Mouse (Mus musculus): ENCODE measurements around the gene Cadps2. TPM values are rescaled to one million over a fixed set of nuclear protein-coding genes. Genes with fewer than 3 reads are reported as not detected.

The Cadps2 gene
- polyA plus RNA-seq, 1 experiment from 2014 or later = 3.4 TPM

GRCm38 (mm10) chr6:23245545-23246011, 593.6 kb downstream of the Cadps2 start:
- Histone ChIP-seq H3K4me1 (ENCODE audit: control insufficient read depth, insufficient read depth, low read length) (peaks cover 6% of the 10 kb centered on the region; the same call in 1 of the 2 replicates), H3K36me3 (ENCODE audit: control insufficient read depth, insufficient read depth, low read length) (no peaks in the 10 kb centered on the region), H3K4me3 (replicated peaks; ENCODE audit: low read length) (no peak overlapping the region), H3K27ac (ENCODE audit: low read length) (no peak overlapping the region), H3K27me3 (ENCODE audit: control insufficient read depth, insufficient read depth, low read length) (peaks cover 73% of the 10 kb centered on the region), H3K9me3 (replicated peaks; ENCODE audit: control insufficient read depth, low read length) (no peaks in the 10 kb centered on the region), H3K9ac (ENCODE audit: low read length) (no peak overlapping the region), H3K4me2 (ENCODE audit: low read depth, low read length) (no peak overlapping the region)
- WGBS = 4% methylated on average over 23 of the region's 23 CpGs
- ATAC-seq (ENCODE audit: insufficient read depth, low FRiP score) = no peak

DNA sequence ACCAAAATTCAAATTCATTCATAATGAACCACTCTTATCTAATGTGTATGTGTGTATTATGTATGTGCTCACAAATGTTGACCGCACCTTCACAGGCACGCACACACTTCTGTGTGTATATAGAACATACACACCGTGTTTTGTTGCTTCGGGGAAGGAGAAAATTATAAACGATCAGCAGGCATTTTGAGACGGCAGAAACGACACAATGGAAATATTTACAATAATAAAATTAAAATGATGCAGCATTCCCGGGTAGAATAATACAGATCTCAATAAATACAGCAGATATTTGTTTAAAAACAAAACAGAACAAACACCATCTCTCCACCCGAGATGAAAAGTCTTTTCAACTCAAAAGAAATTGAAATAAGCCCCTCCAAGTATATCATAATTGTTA, 594.1 kb downstream of the Cadps2 start:
- H3K36me3 ChIP-seq (ENCODE audit: control insufficient read depth, insufficient read depth, low read length) = no peaks in the 10 kb centered on the region
- no peak for ATAC-seq (ENCODE audit: insufficient read depth, low FRiP score)
- H3K9ac ChIP-seq (ENCODE audit: low read length) = no peak overlapping the region
- no peaks in the 10 kb centered on the region for H3K9me3 ChIP-seq (replicated peaks; ENCODE audit: control insufficient read depth, low read length)
- WGBS = 18% methylated on average over 9 of the region's 9 CpGs
- no peak overlapping the region for H3K4me2 ChIP-seq (ENCODE audit: low read depth, low read length)
- peaks cover 6% of the 10 kb centered on the region; the same call in 1 of the 2 replicates for H3K4me1 ChIP-seq (ENCODE audit: control insufficient read depth, insufficient read depth, low read length)
- H3K4me3 ChIP-seq (replicated peaks; ENCODE audit: low read length) = no peak overlapping the region
- H3K27ac ChIP-seq (ENCODE audit: low read length) = no peak overlapping the region
- H3K27me3 ChIP-seq (ENCODE audit: control insufficient read depth, insufficient read depth, low read length) = peaks cover 70% of the 10 kb centered on the region

DNA sequence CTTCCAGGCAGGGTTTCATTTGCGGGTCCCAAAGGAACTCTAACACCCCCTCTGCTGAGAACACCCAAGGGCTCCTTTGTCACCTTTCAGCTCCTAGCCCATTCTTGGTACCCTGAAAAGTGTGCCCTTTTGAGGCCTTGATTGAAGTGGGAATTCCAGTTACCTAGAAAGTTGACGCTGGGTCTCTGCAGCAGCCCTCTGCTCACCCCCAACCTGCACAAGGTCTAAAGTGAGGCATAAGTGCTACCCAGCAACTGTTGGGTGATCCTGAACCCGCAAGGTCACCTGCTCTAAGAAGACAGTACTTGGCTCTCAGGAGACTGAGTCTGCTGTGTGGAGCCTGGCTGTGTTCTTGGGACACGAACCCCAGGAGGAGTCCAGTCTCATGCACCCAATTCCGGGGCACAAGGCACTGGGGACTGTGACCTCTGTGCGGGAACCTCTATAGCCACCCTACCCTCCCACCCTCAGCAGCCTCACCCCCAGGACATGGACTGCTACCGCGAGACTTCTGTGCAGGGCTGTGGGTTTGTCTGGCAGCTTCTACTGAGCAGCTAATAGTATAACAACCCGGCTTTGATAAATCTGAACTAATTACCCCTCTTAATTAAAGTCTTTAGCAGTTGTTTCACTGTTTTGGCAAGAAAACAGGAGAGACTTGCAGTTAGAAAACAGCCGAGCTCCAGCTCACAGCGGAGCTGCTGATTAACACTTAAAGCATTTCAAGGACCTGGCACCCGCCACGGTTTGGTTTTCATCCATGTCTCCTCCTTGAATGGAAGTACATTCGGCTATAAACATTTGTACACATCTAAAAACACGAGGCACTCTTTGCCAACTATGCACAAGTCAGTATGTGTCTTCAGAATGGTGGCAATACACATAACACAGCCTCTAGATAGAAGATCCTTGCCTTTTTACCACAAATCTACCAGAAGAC, 595.1 kb downstream of the Cadps2 start:
- Histone ChIP-seq H3K9me3 (replicated peaks; ENCODE audit: control insufficient read depth, low read length) (no peaks in the 10 kb centered on the region), H3K36me3 (ENCODE audit: control insufficient read depth, insufficient read depth, low read length) (no peaks in the 10 kb centered on the region), H3K4me1 (ENCODE audit: control insufficient read depth, insufficient read depth, low read length) (peaks cover 6% of the 10 kb centered on the region; the same call in 1 of the 2 replicates), H3K4me2 (ENCODE audit: low read depth, low read length) (no peak overlapping the region), H3K27me3 (ENCODE audit: control insufficient read depth, insufficient read depth, low read length) (peaks cover 60% of the 10 kb centered on the region), H3K9ac (ENCODE audit: low read length) (no peak overlapping the region), H3K4me3 (replicated peaks; ENCODE audit: low read length) (no peak overlapping the region), H3K27ac (ENCODE audit: low read length) (no peak overlapping the region)
- 4% methylated on average over 15 of the region's 15 CpGs for WGBS
- ATAC-seq (ENCODE audit: insufficient read depth, low FRiP score) = no peak

Other genes starting within 250 kb of the Cadps2 start
- not detected in 2 replicates for gene Rnf133, start 189.1 kb downstream of the Cadps2 start, polyA plus RNA-seq (2015; fragmentation: Nextera tagmentation; extraction: Ambion mirVana)
- 0.10 TPM in 1 of 2 replicates, not detected in the other for gene Rnf148, start 184.3 kb downstream of the Cadps2 start, polyA plus RNA-seq (2015; fragmentation: Nextera tagmentation; extraction: Ambion mirVana)
- not detected in 2 replicates for gene Tas2r118, start 130.6 kb upstream of the Cadps2 start, polyA plus RNA-seq (2015; fragmentation: Nextera tagmentation; extraction: Ambion mirVana)

All from stomach, embryonic 16.5 days (tissue).